Mouse (Mus musculus): ENCODE measurements around the gene Neu4.
"Not testable (repeated sequence)": the region's sequence is repeated elsewhere in the genome, so short reads cannot be mapped to it uniquely, and the experiment has no call there.

- not testable (repeated sequence) for TF ChIP-seq CTCF (IDR thresholded peaks at IDR 0.05; ENCODE audit: control insufficient read depth, insufficient read depth, low read length); POLR2A (IDR thresholded peaks at IDR 0.05; ENCODE audit: borderline replicate concordance, control insufficient read depth, low read depth, low read length)
These were observed 28.8 kb upstream of the Neu4 start for GRCm38 (mm10) chr1:93991491-93991890.
